Mouse (Mus musculus) G1E (cell line): ENCODE data around the gene 1700012A03Rik. TPM values are rescaled to one million over a fixed set of nuclear protein-coding genes. Genes with fewer than 3 reads are reported as not detected.

Source experiments
- ATAC-seq: 2 replicates; pipeline ENCODE4 v1.8.0; 2016; ENCODE audit warnings: mild to moderate bottlenecking; ENCODE audit not compliant: insufficient number of reproducible peaks, poor library complexity, low FRiP score, severe bottlenecking; ENCODE audit errors: extremely low read depth
- DNase-seq: peaks from one replicate; pipeline ENCODE4 v3.0.0; 2012; ENCODE audit warnings: low spot score
- H3K27me3 ChIP-seq: 2 replicates; pipeline ENCODE4 v1.6.1; 2012; ENCODE audit warnings: mild to moderate bottlenecking, low read length, inconsistent platforms; ENCODE audit not compliant: insufficient read depth
- H3K36me3 ChIP-seq: replicated peaks from 2 replicates; pipeline ENCODE3; 2012; ENCODE audit warnings: mild to moderate bottlenecking, inconsistent platforms
- H3K4me1 ChIP-seq: 2 replicates; pipeline ENCODE4 v1.6.1; 2012; ENCODE audit warnings: low read depth, low read length, inconsistent platforms, mixed read lengths; ENCODE audit not compliant: insufficient read depth
- H3K4me3 ChIP-seq: 2 replicates; pipeline ENCODE4 v1.5.1; 2012; ENCODE audit warnings: low read depth, mild to moderate bottlenecking, inconsistent platforms, low read length, moderate library complexity, mixed read lengths
- H3K9me3 ChIP-seq: replicated peaks from 2 replicates; pipeline ENCODE4 v1.6.1; 2012; ENCODE audit warnings: inconsistent platforms
- CTCF ChIP-seq: IDR thresholded peaks from 2 replicates; pipeline ENCODE4 v1.5.1; 2012; ENCODE audit warnings: low read depth, low read length, inconsistent platforms, mixed read lengths
- GATA1 ChIP-seq: IDR thresholded peaks from 2 replicates; pipeline ENCODE4 v1.6.1; 2012; ENCODE audit warnings: borderline replicate concordance, low read length, inconsistent platforms, mixed read lengths
- GATA2 ChIP-seq: IDR thresholded peaks from 2 replicates; pipeline ENCODE4 v1.6.1; 2012; ENCODE audit warnings: low read depth, low read length, inconsistent platforms, borderline replicate concordance
- POLR2AphosphoS5 ChIP-seq: IDR thresholded peaks from 2 replicates; pipeline ENCODE4 v1.6.1; 2012; ENCODE audit warnings: low read depth, low read length, inconsistent platforms; ENCODE audit not compliant: insufficient replicate concordance
- TAL1 ChIP-seq: conservative IDR thresholded peaks from 2 replicates; pipeline ENCODE4 v1.6.1; 2012; ENCODE audit warnings: low read depth, low read length, inconsistent platforms, mixed read lengths
- polyA plus RNA-seq: library from polyadenylated mRNA; stranded (reverse); fragments of >175 nt; gene quantifications from 2 replicates; pipeline ENCODE4 v1.2.3, GENCODE M21; 2012
- total RNA-seq, 2 experiments: library from RNA; stranded (forward) in 1 of 2; stranded (reverse) in 1 of 2; fragments of 200-1000 nt in 1 of 2; fragments of >200 nt in 1 of 2; fragmentation: Nextera tagmentation in 1 of 2; gene quantifications; 2 replicates each; pipeline ENCODE4 v1.2.3; 2014 to 2017

The 1700012A03Rik gene
- total RNA-seq (2014; fragmentation: Nextera tagmentation) = not detected in 2 replicates
- not detected in 2 replicates for total RNA-seq (2017)
- not detected in 2 replicates for polyA plus RNA-seq

GRCm38 (mm10) chr6:32049951-32050345 is at the start of gene 1700012A03Rik:
Gene 1700012A03Rik, plus strand, starts transcription at chr6:32050246.
- DNase-seq (no peak), ATAC-seq (no peak)
- Histone ChIP-seq H3K27me3 (no peaks in the 10 kb centered on the region), H3K4me3 (no peak within 1 kb of the TSS), H3K36me3 (no peaks in the 10 kb centered on the region), H3K9me3 (no peaks in the 10 kb centered on the region), H3K4me1 (no peaks in the 10 kb centered on the region)
- TF ChIP-seq GATA2 = no peak
- TF ChIP-seq POLR2AphosphoS5 = no peak
- TF ChIP-seq CTCF = no peak
- TF ChIP-seq TAL1 = no peak
- no peak for TF ChIP-seq GATA1

- Histone ChIP-seq H3K27me3 (peaks cover 9% of the 10 kb centered on the region; the same call in 1 of the 2 replicates), H3K9me3 (no peaks in the 10 kb centered on the region), H3K36me3 (no peaks in the 10 kb centered on the region), H3K4me3 (no peak overlapping the region), H3K4me1 (no peaks in the 10 kb centered on the region)
- DNase-seq (no peak), ATAC-seq (no peak)
- no peak for TF ChIP-seq GATA2
- no peak for TF ChIP-seq TAL1
- TF ChIP-seq CTCF = no peak
These were observed 45.8 kb upstream of the 1700012A03Rik start for GRCm38 (mm10) chr6:32004228-32004627.

DNA sequence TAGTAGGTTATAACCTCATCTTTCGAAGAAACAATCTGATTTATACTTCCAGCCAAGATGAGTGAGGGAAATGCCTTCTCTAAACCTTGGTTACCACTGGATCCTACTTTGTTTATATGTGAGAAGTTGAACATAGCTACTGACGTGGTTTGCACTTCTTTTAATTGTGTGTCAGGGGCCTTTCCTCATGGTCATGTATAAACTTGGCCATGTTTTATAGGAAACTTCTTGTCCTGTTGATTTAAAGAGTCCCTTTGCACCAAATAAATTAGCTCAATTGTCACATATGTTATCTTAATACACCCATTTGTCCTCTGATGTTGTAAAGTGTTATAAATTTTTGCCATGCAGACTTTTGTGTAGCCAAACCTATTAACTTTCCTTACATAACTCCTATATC is 44.1 kb upstream of the 1700012A03Rik start:
- no peaks in the 10 kb centered on the region for H3K36me3 ChIP-seq
- peaks cover 7% of the 10 kb centered on the region; the same call in 1 of the 2 replicates for H3K27me3 ChIP-seq
- TF ChIP-seq GATA1 (no peak), POLR2AphosphoS5 (no peak), TAL1 (no peak), CTCF (no peak), GATA2 (no peak)
- ATAC-seq (no peak), DNase-seq (no peak)
- no peak overlapping the region for H3K4me3 ChIP-seq
- no peaks in the 10 kb centered on the region for H3K9me3 ChIP-seq
- H3K4me1 ChIP-seq = no peaks in the 10 kb centered on the region

- Histone ChIP-seq H3K36me3 (no peaks in the 10 kb centered on the region), H3K4me1 (no peaks in the 10 kb centered on the region), H3K27me3 (peaks cover 7% of the 10 kb centered on the region; the same call in 1 of the 2 replicates), H3K4me3 (no peak overlapping the region), H3K9me3 (no peaks in the 10 kb centered on the region)
- TF ChIP-seq GATA2 (no peak), POLR2AphosphoS5 (no peak), CTCF (no peak), GATA1 (no peak), TAL1 (no peak)
- ATAC-seq (no peak), DNase-seq (no peak)
These were observed 43.7 kb upstream of the 1700012A03Rik start for GRCm38 (mm10) chr6:32006382-32006781.

DNA sequence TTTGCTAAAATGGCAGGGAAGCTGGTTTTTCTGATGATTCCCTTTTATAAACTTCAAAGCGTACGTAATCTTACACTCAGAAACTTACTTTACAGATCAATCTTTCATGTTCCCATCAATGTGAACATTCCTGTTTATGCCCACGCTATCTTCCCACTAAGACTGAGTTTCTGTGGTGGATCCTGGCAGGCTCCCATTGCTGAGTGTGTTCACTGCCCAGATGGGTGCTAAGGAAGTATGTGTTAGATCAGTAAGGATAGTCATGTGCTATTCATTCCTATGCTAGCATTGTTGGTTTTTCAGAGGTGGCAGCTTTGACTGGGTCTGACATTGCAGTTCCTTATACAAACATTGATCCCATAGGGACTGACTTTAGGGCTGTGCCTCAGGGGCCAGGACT is 42.7 kb upstream of the 1700012A03Rik start:
- no peaks in the 10 kb centered on the region for H3K9me3 ChIP-seq
- TF ChIP-seq TAL1 = no peak
- TF ChIP-seq CTCF = no peak
- TF ChIP-seq POLR2AphosphoS5 = no peak
- TF ChIP-seq GATA1 = no peak
- TF ChIP-seq GATA2 = no peak
- no peak for DNase-seq
- H3K36me3 ChIP-seq = no peaks in the 10 kb centered on the region
- H3K4me3 ChIP-seq = no peak overlapping the region
- peaks cover 7% of the 10 kb centered on the region; the same call in 1 of the 2 replicates for H3K27me3 ChIP-seq
- no peak for ATAC-seq
- no peaks in the 10 kb centered on the region for H3K4me1 ChIP-seq

DNA sequence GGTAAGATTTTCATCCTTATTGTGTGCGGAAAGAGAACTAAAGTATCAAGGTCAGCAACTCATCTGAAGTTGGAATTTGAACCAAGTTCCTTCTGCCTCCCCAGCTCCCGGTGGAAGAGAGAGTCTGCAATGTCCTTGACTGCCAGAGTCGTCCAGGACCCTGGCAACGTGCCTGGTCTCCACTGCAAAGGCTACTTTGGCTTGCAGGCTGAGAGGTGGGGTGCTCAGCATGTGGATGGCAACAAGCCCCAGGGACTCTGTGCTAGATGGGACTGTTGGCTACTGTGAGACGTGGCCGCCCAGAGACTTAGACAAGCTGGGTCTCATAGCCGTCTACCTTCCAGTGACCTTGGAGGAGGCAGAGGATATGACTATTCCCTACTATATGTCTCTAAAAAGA is 33.2 kb upstream of the 1700012A03Rik start:
- no peak overlapping the region for H3K4me3 ChIP-seq
- H3K4me1 ChIP-seq = no peaks in the 10 kb centered on the region
- H3K27me3 ChIP-seq = peaks cover 6% of the 10 kb centered on the region; the same call in 1 of the 2 replicates
- TF ChIP-seq GATA1 = no peak
- TF ChIP-seq POLR2AphosphoS5 = no peak
- TF ChIP-seq TAL1 = no peak
- no peak for TF ChIP-seq GATA2
- TF ChIP-seq CTCF = no peak
- ATAC-seq = no peak
- no peak for DNase-seq
- H3K36me3 ChIP-seq = no peaks in the 10 kb centered on the region
- H3K9me3 ChIP-seq = no peaks in the 10 kb centered on the region
